Mouse (Mus musculus): ENCODE data around the gene Gm21616. TPM values are rescaled to one million over a fixed set of nuclear protein-coding genes. Genes with fewer than 3 reads are reported as not detected.
"Not testable (repeated sequence)": the region's sequence is repeated elsewhere in the genome, so short reads cannot be mapped to it uniquely, and the experiment has no call there.

Gm21616 gene
- polyA plus RNA-seq (2012) = not detected in 2 replicates

DNA sequence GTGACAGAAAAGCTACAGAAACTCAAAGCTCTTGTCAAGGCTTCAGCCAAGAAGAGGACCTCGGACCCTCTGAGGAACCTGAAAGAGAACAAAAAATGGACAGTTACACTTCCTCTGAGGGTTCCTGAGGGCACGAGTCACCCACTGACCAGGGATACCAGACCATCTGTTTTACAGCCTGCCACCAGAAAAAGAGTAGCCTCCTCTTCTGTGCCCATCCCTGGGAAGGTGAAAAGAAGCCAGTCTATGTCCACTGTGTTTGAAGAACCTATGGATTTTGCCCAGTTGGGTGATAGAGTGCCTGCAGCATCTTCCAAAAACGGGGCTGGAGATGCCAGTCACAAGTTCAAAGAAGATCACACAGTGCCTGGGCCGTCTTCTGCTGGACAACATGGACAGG, at the start of gene Gm21616:
Gene Gm21616 (plus strand): TSS at position 301 of the 400 bp plus-strand sequence.
- not testable (repeated sequence) for H3K9me3 ChIP-seq (ENCODE audit: control insufficient read depth, low read length); H3K4me1 ChIP-seq (ENCODE audit: control insufficient read depth); H3K27me3 ChIP-seq (ENCODE audit: control insufficient read depth); H3K36me3 ChIP-seq (ENCODE audit: control insufficient read depth); H3K4me3 ChIP-seq (replicated peaks)

Measured in erythroblast, embryonic 14.5 days (primary cell).